Mouse (Mus musculus) small intestine, adult 2 months (tissue): Measurements from ENCODE around the gene Tsc22d2. TPM values are rescaled to one million over a fixed set of nuclear protein-coding genes. Genes with fewer than 3 reads are reported as not detected.
A peak's percentile ranks its signal among the peaks of the same experiment; 100 is the strongest.

Source experiments
- H3K27ac ChIP-seq: fragments of 200-500 bp; 2 replicates; pipeline ENCODE4 v1.5.1; 2012; ENCODE audit warnings: low read depth, low read length, control low read depth, inconsistent platforms; ENCODE audit not compliant: insufficient read depth
- H3K27me3 ChIP-seq: fragments of 200-500 bp; 2 replicates; pipeline ENCODE4 v1.6.1; 2012; ENCODE audit warnings: mild to moderate bottlenecking, moderate library complexity, low read length, inconsistent platforms; ENCODE audit not compliant: control insufficient read depth, insufficient read depth
- H3K36me3 ChIP-seq: fragments of 200-500 bp; 2 replicates; pipeline ENCODE4 v1.6.1; 2012; ENCODE audit warnings: mild to moderate bottlenecking, low read length, control low read depth, inconsistent platforms; ENCODE audit not compliant: control insufficient read depth, insufficient read depth
- H3K4me1 ChIP-seq: fragments of 200-500 bp; 2 replicates; pipeline ENCODE4 v1.6.1; 2012; ENCODE audit warnings: low read length, inconsistent platforms, mixed read lengths; ENCODE audit not compliant: control insufficient read depth, insufficient read depth, insufficient read length
- H3K4me3 ChIP-seq: fragments of 200-500 bp; 2 replicates; pipeline ENCODE4 v1.5.1; 2012; ENCODE audit warnings: low read depth, mild to moderate bottlenecking, control low read depth, inconsistent platforms, low read length, moderate library complexity
- CTCF ChIP-seq: fragments of 200-500 bp; IDR thresholded peaks from 2 replicates; pipeline ENCODE4 v1.5.1; 2012; ENCODE audit warnings: low read depth, mild to moderate bottlenecking, control low read depth, inconsistent platforms, low read length, moderate library complexity, mixed read lengths; ENCODE audit not compliant: insufficient replicate concordance, insufficient read length; ENCODE audit errors: extremely low read depth
- POLR2A ChIP-seq: fragments of 200-500 bp; IDR thresholded peaks from 2 replicates; pipeline ENCODE4 v1.6.1; 2012; ENCODE audit warnings: low read depth, mild to moderate bottlenecking, control low read depth, inconsistent platforms, low read length, moderate library complexity
- WGBS: fragments of 180-500 bp; shearing (Covaris S2); methylation state at CpG from one replicate; pipeline ENCODE4 v1.1.7; 2018; 5-methylcytosine and 5-hydroxymethylcytosine counted together
- polyA plus RNA-seq: library from polyadenylated mRNA; depleted of rRNA; stranded (reverse); fragments of >200 nt; gene quantifications from 2 replicates; pipeline ENCODE4 v1.2.3, GENCODE M21; 2012

Tsc22d2 gene
- polyA plus RNA-seq, 1 experiment, result 26.8 TPM

DNA sequence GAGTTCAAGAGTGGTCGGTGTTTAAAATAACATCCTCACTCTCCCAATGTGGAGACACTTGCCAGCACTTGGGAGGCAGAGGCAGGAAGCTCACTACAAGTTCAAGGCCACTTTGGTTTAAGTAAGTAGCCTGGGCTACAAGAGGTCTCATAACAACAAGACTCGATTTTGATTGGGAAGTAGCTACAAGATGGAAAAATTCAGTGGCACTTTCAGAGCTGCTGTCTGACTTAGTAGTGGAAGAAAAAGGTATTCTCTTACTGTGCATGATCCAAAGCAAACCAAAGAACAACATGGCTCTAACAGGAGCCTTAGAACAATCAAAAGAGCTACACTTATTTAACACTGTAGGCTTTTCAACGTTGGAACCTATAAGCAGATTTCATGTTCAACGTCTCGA, 844 bp upstream of the Tsc22d2 start:
- WGBS, result 21% methylated on average over 5 of the region's 5 CpGs
- Histone ChIP-seq H3K27me3 (no peaks in the 10 kb centered on the region), H3K4me1 (no peaks in the 10 kb centered on the region), H3K27ac (peak overlapping the region; percentile 52; the same call in 1 of the 2 replicates), H3K4me3 (no peak overlapping the region), H3K36me3 (no peaks in the 10 kb centered on the region)
- no peak for TF ChIP-seq POLR2A
- TF ChIP-seq CTCF, result no peak

DNA sequence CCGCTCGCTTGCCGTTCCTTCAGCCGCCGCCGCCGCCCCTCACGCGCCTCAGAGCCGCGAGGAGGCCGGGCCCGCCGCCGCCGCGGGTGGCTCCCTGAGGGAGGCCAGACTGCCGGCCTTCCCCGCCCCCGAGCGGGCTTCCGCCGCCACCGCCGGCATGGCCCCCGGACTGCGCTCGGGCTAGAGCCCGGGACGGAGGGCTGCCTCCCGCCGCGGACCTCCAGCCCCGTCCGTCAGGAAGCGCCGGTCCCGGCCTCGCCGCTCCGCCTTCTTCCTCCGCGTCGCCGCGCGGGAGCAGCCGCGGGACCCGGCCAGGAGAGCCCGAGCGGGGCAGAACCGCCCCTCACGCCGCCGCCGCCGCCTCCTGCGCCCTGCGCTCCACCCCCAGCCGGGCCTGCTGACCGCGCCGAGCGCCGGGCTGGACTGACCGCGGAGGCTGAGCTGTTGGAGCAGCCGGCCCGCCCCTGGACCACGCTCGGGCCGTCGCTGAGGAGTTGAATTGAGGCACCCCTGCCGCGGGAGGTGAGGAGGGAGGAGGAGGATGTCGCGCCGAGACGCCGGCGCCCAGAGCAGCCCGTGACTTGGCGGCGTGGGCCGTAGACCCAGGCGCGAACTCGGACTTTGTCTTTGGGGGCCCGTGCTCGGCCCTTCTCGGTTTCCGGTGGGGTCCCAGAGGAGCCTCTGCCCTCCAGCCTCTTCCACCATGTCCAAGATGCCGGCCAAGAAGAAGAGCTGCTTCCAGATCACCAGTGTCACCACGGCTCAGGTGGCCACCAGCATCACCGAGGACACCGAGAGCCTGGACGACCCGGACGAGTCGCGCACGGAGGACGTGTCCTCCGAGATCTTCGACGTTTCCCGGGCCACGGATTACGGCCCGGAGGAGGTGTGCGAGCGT, 720 bp downstream of the Tsc22d2 start:
- under 1% methylated on average over 104 of the region's 113 CpGs for WGBS
- Histone ChIP-seq H3K27ac (peak overlapping the region; percentile 98), H3K4me3 (peak overlapping the region; percentile 65), H3K4me1 (no peaks in the 10 kb centered on the region), H3K36me3 (no peaks in the 10 kb centered on the region), H3K27me3 (no peaks in the 10 kb centered on the region)
- TF ChIP-seq POLR2A (no peak), CTCF (no peak)

DNA sequence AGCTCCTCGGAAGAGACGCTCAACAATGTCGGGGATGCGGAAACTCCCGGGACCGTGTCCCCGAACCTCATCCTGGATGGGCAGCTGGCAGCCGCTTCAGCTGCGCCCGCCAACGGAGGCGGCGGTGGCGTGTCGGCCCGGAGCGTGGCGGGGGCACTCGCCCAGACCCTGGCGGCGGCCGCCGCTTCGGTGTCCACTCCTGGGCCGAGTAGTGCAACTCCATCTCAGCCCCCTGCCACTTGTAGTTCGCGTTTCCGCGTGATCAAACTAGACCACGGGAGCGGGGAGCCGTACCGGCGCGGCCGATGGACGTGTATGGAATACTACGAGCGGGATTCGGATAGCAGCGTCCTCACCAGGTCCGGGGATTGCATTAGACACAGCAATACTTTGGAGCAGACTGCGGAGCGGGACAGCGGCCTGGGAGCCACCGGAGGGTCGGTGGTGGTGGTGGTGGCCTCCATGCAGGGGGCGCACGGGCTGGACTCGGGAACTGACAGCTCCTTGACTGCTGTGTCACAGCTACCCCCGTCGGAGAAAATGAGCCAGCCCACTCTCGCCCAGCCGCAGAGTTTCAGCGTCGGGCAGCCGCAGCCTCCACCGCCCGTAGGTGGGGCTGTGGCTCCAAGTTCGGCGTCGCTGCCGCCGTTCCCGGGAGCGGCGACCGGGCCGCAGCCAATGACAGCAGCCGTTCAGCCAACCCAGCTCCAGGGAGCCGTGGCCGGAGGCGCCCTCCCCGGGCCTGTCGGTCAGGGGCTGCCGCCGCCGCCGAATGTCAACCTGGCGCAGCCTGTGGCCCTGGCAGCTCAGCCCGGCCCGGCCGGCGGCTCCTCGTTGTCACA, 1.6 kb downstream of the Tsc22d2 start:
- WGBS, result under 1% methylated on average over 85 of the region's 85 CpGs
- Histone ChIP-seq H3K27ac (peak overlapping the region; percentile 98), H3K27me3 (no peaks in the 10 kb centered on the region), H3K36me3 (no peaks in the 10 kb centered on the region), H3K4me3 (peak overlapping the region; percentile 65), H3K4me1 (no peaks in the 10 kb centered on the region)
- TF ChIP-seq POLR2A, result 0 out of 2 replicates have a peak, but pooled peaks have one; percentile 8
- TF ChIP-seq CTCF, result peak; percentile 56; the same call in 1 of the 2 replicates

DNA sequence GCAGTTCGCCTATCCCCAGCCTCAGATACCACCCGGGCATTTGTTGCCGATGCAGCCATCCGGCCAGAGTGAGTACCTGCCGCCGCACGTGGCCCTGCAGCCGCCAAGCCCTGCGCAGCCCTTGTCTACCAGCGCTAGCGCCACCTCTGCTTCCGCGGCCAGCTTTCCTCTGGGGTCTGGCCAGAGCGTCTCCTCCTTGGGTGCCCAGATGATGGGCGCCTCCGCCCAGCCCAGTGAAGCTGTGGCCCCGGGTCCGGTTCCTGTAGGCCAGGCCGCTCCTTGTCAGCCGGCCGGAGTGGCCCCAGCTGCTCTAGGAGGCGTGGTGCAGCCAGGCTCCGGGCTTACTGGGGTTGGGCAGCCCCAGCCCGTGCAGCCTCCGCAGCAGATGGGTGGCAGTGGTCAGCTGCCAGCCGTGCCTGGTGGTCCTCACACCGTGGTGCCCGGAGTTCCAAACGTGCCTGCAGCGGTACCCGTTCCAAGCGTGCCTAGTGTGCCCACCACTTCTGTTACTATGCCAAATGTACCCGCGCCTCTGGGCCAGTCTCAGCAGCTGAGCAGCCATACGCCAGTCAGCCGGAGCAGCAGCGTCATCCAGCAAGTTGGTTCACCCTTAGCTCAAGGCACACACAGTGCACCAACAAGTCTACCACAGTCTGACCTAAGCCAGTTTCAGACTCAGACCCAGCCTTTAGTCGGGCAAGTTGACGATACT, 2.4 kb downstream of the Tsc22d2 start:
- Histone ChIP-seq H3K27me3 (no peaks in the 10 kb centered on the region), H3K36me3 (no peaks in the 10 kb centered on the region), H3K4me3 (peak overlapping the region; percentile 65), H3K27ac (peak overlapping the region; percentile 98), H3K4me1 (no peaks in the 10 kb centered on the region)
- TF ChIP-seq CTCF (no peak), POLR2A (0 out of 2 replicates have a peak, but pooled peaks have one; percentile 9)
- WGBS, result under 1% methylated on average over 39 of the region's 39 CpGs

DNA sequence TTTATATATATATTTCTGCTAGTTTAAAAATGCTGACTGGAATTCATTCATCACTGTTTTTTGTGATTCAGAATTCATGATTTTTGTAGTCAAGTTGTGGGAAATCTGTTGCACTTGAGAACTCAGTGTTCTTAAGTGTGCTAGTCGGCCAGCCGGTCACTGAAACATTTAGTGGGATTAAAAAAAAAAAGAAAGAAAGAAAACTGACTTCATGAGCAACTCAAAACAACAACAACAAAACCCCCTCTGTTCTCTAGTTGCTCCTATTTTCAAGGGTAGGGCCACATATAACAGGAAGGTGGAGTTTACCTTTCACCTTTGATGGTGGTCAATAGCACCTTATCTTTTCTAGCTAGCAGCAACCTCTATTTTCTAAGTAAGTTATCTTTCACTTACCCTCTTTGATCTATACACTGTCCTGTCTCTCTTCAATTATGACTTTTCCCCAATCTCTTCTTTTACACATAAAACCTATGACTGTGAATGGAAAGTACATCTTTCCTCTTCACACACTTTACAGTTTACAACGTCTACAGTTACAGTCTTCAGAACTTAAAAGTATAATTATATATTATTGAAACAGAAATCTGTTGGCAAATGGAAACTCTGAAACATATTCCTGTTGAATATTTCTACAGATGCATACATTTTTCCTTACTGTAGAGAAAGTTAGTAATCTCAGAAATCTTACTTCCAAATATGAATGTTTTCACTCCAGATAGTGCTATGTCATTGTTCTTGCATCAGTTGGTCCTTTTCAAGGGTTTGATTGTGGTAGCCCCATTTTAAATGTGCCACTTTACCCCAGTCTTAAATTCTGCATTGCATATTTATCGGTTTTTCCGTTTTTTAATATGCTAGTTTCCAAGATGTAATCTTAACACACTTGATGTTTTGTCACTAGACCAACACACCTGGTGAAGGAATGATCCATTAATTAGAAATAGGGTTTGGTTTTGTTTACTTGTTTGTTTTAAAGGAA, 4.5 kb downstream of the Tsc22d2 start:
- H3K27ac ChIP-seq, result no peak overlapping the region
- H3K4me1 ChIP-seq, result peaks cover 2% of the 10 kb centered on the region; the same call in 1 of the 2 replicates
- TF ChIP-seq POLR2A, result no peak
- TF ChIP-seq CTCF, result no peak
- H3K4me3 ChIP-seq, result no peak overlapping the region
- 4% methylated on average over 5 of the region's 5 CpGs for WGBS
- no peaks in the 10 kb centered on the region for H3K27me3 ChIP-seq
- H3K36me3 ChIP-seq, result no peaks in the 10 kb centered on the region

DNA sequence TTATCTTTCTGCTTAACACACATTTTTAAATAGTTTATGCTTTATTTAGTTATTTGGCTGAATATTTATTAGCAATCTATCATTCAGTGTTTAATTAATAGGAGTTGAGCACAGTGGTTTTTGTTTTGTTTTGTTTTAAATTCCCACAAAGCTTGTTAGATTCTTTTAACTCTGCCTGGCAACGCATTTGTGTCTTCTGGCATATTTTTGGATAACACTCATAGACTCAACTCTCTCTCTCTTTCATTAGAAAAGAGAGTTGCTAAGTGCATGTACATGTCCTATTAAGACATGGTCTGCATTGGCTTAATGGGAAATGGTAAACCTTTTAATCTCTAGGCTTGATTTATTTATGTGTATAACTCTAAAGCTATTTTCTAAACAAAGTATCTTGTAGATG, 14.3 kb downstream of the Tsc22d2 start:
- TF ChIP-seq CTCF, result no peak
- 0 out of 2 replicates have a peak, but pooled peaks cover 2% of the 10 kb centered on the region for H3K4me1 ChIP-seq
- no peak overlapping the region for H3K4me3 ChIP-seq
- no peak overlapping the region for H3K27ac ChIP-seq
- no peaks in the 10 kb centered on the region for H3K36me3 ChIP-seq
- WGBS, result 77% methylated on average over 1 of the region's 1 CpGs
- no peaks in the 10 kb centered on the region for H3K27me3 ChIP-seq
